Mouse (Mus musculus) heart, adult 2 months (tissue): Measurements from ENCODE around the gene Morn3. TPM values are rescaled to one million over a fixed set of nuclear protein-coding genes. Genes with fewer than 3 reads are reported as not detected.
A peak's percentile ranks its signal among the peaks of the same experiment; 100 is the strongest.

Source experiments
- DNase-seq, 2 experiments: peaks; one replicate each; pipeline ENCODE4 v3.0.0; 2021
- H3K27ac ChIP-seq: fragments of 200-600 bp; 2 replicates; pipeline ENCODE4 v1.8.1; 2022
- H3K27me3 ChIP-seq: fragments of 200-500 bp; 2 replicates; pipeline ENCODE4 v1.6.1; 2012; ENCODE audit warnings: mild to moderate bottlenecking, low read length, inconsistent platforms, mixed read lengths; ENCODE audit not compliant: control insufficient read depth, insufficient read depth
- H3K36me3 ChIP-seq: fragments of 200-500 bp; 2 replicates; pipeline ENCODE4 v1.6.1; 2012; ENCODE audit warnings: low read length, inconsistent platforms; ENCODE audit not compliant: control insufficient read depth, insufficient read depth
- H3K4me1 ChIP-seq: fragments of 200-500 bp; 2 replicates; pipeline ENCODE4 v1.6.1; 2011; ENCODE audit warnings: low read length; ENCODE audit not compliant: control insufficient read depth, insufficient read depth
- H3K4me3 ChIP-seq: fragments of 200-600 bp; 2 replicates; pipeline ENCODE4 v1.8.1; 2022
- H3K79me2 ChIP-seq: fragments of 200-500 bp; replicated peaks from 2 replicates; pipeline ENCODE4 v1.6.1; 2012; ENCODE audit warnings: mild to moderate bottlenecking, inconsistent platforms, low read length, moderate library complexity, mixed read lengths; ENCODE audit not compliant: control insufficient read depth, insufficient read depth
- H3K9ac ChIP-seq: fragments of 200-500 bp; 2 replicates; pipeline ENCODE4 v1.6.1; 2012; ENCODE audit warnings: low read depth, mild to moderate bottlenecking, control low read depth, inconsistent platforms, low read length, mixed read lengths
- CTCF ChIP-seq: fragments of 200-600 bp; IDR thresholded peaks from 2 replicates; pipeline ENCODE4 v1.8.1; 2022; ENCODE audit warnings: antibody characterized with exemption, mild to moderate bottlenecking, moderate library complexity
- EP300 ChIP-seq: fragments of 200-500 bp; IDR thresholded peaks from 2 replicates; pipeline ENCODE4 v1.6.1; 2011; ENCODE audit warnings: low read depth, low read length, control low read depth; ENCODE audit not compliant: insufficient read depth
- POLR2A ChIP-seq: fragments of 200-500 bp; IDR thresholded peaks from 2 replicates; pipeline ENCODE4 v1.6.1; 2011; ENCODE audit warnings: mild to moderate bottlenecking, low read depth, low read length, control low read depth; ENCODE audit not compliant: insufficient read depth
- WGBS: fragments of 180-500 bp; shearing (Covaris S2); methylation state at CpG from one replicate; pipeline ENCODE4 v1.1.7; 2018; 5-methylcytosine and 5-hydroxymethylcytosine counted together
- intact Hi-C: fragments of 180-260 bp; cut with DNase I; formaldehyde crosslinking; loops from one replicate; pipeline ENCODE4 v1.15.1; 2025
- polyA plus RNA-seq: library from polyadenylated mRNA; depleted of rRNA; stranded (reverse); fragments of >200 nt; gene quantifications from 2 replicates; pipeline ENCODE4 v1.2.3, GENCODE M21; 2012
- total RNA-seq, 2 experiments: library from RNA; stranded (reverse); gene quantifications; 2 replicates each; pipeline ENCODE4 v1.2.3; 2021

Morn3 gene
- total and polyA plus RNA-seq, 3 experiments = not detected

DNA sequence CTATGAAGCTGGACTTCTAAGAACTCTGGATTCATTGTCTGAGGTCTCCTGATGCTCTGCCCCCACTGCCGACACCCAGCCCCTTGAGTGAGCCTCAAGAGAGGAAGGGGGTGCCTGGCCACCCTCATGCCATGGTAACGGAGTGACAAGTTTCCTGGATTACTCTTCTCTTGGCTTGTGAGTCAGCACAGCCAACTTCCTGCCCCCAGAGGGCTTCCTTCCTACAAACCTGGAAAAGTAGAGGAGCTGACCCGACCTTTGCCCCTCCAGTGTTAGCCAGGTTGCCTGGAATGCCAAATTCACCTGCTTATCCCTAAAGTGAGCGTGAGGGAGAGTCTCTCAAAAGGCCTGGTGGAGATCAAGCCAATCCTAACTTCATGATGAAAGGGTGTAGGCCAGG is 29.3 kb downstream of the Morn3 start:
- no peaks in the 10 kb centered on the region for H3K27me3 ChIP-seq
- no peak overlapping the region for H3K4me3 ChIP-seq
- TF ChIP-seq CTCF (no peak), EP300 (no peak), POLR2A (0 out of 2 replicates have a peak, but pooled peaks have one; percentile 4)
- peak in 1 of 2 experiments; percentile 17 for DNase-seq
- intact Hi-C loops = no loop called here
- H3K79me2 ChIP-seq = no peaks in the 10 kb centered on the region; the same call in 1 of the 2 replicates
- 47% methylated on average over 4 of the region's 4 CpGs for WGBS
- no peak overlapping the region; the same call in 1 of the 2 replicates for H3K9ac ChIP-seq
- peaks cover 8% of the 10 kb centered on the region; the same call in 1 of the 2 replicates for H3K36me3 ChIP-seq
- H3K27ac ChIP-seq = no peak overlapping the region; the same call in 1 of the 2 replicates
- H3K4me1 ChIP-seq = peaks cover 27% of the 10 kb centered on the region

DNA sequence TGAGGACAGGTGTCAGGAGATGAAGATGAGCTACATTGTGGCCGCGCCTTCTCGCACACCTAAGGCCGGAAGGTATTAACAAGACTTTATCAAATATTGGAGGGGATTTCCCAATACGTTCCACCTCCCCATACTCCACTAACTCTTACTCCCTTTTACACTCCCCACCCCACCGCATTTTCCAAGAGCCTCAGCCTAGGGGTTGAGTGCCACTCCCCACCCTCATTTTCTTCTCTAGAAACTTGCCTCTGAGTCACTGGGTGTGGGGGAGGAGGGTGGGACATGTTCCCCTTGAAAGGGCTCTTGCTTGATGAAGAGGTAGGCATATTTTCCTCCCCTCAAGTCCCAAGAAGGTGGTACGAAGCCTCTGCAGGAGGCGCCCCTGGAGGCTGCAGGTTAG is 30.9 kb downstream of the Morn3 start:
- intact Hi-C loops = loop anchor here (1.0 to 2.0 kb wide), 2 partner anchors 25 to 27 kb away; partner anchors contain the start of gene Kdm2b

DNA sequence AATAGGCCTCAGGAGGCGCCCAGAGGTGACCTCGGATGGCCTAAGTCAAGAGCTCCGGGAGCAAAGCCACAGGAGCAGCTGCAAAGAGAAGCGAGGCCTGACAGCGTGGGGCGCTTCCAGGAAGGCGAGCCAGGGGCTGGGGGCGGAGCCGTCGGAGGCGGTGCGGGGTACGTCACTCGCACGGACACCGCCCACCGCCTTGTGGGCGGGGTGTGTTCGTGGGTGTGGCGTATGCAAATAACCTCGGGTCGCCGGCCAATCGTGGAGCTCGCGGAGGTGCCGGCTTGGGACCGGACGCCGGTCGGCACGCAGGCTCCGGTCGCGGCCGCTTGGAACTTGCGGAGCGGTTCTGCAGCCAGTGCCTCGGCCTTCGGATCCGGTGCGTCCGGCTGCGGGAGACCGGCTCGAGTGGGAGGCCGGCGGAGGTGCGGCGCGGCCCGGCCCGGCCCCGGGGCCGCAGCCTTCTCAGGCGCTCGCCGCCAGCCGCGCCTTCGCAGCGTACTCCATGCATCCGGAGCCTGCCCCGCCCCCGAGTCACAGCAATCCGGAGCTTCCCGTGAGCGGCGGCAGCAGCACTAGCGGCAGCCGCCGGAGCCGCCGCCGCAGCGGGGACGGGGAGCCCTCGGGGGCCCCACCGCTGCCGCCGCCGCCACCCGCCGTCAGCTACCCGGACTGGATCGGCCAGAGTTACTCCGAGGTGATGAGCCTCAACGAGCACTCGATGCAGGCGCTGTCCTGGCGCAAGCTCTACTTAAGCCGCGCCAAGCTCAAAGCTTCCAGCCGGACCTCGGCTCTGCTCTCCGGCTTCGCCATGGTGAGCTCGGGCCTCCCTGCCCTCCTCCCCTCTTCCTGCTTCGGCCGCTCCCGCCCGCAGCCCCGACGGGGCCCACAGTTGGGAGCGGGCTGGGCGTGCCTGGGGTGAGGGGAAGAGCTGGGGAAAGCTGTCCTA is 31.8 kb downstream of the Morn3 start, which contains the start of gene Orai1:
Gene Orai1, plus strand, starts transcription at position 322 of the 949 bp plus-strand sequence.
- intact Hi-C loops = loop anchor here (1.0 to 2.0 kb wide), 2 partner anchors 26 kb away; partner anchors contain the start of gene Kdm2b
- under 1% methylated on average over 106 of the region's 106 CpGs for WGBS
- Histone ChIP-seq H3K36me3 (peaks cover 6% of the 10 kb centered on the region; the same call in 1 of the 2 replicates), H3K4me3 (peak within 1 kb of the TSS; percentile 77), H3K27me3 (no peaks in the 10 kb centered on the region), H3K79me2 (no peaks in the 10 kb centered on the region), H3K9ac (peak within 1 kb of the TSS; percentile 88), H3K4me1 (peaks cover 27% of the 10 kb centered on the region), H3K27ac (peak within 1 kb of the TSS; percentile 97)
- peak; percentile 35 for TF ChIP-seq CTCF
- TF ChIP-seq EP300 = peak; percentile 46; the same call in 1 of the 2 replicates
- peak; percentile 84 for TF ChIP-seq POLR2A
- peak; percentile 99 for DNase-seq

More for the DNA sequence above, 30.9 kb downstream of the Morn3 start:
- Histone ChIP-seq H3K27ac (peak overlapping the region; percentile 97), H3K4me3 (peak overlapping the region; percentile 77), H3K79me2 (no peaks in the 10 kb centered on the region; the same call in 1 of the 2 replicates), H3K4me1 (peaks cover 27% of the 10 kb centered on the region), H3K36me3 (peaks cover 8% of the 10 kb centered on the region; the same call in 1 of the 2 replicates), H3K9ac (peak overlapping the region; percentile 88), H3K27me3 (no peaks in the 10 kb centered on the region)
- WGBS = 21% methylated on average over 8 of the region's 8 CpGs
- no peak for DNase-seq
- no peak for TF ChIP-seq EP300
- TF ChIP-seq POLR2A = no peak
- TF ChIP-seq CTCF = no peak

DNA sequence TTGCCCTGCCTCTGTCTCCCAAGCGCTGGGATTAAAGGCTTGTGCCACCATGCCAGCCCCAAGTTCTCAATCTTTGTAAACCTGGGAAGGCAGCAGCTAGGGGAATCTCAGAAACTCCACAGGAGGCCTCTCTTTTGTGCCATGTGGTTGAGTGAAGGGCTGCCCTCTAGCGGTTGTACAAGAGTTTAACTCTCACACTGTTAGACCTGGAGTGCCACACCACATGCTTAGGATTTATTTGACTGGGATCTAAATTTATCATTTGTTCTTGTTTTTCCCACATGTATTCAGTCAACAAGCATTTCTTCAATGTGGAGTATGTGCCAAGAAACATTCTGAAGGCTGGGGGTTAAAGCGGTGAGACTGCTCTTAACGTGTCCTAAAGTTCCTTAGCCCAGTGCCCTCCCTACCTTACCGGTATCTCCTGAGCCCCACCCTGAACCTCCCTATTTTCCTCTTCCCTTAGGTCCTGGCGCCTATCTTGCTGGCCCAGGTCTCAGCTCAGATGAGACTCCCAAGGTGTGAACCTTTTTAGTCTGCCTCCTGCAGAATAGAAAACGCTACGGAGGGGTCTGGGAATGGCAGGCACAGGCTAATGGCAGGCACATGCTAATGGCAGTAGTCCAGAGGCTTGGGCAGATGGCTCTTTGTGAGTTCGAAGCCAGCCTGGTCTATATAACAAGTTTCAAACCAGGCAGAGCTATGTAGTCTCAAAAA is 33.1 kb downstream of the Morn3 start:
- WGBS = 53% methylated on average over 9 of the region's 9 CpGs
- Histone ChIP-seq H3K27ac (peak overlapping the region; percentile 97), H3K27me3 (no peaks in the 10 kb centered on the region), H3K4me1 (peaks cover 22% of the 10 kb centered on the region), H3K79me2 (no peaks in the 10 kb centered on the region), H3K4me3 (no peak overlapping the region), H3K9ac (no peak overlapping the region), H3K36me3 (peaks cover 2% of the 10 kb centered on the region; the same call in 1 of the 2 replicates)
- DNase-seq = peak; percentile 64 to 68
- intact Hi-C loops = loop anchor here (1.0 to 2.0 kb wide), 3 partner anchors 27 to 45 kb away; no protein-coding TSS in a partner anchor
- TF ChIP-seq POLR2A (no peak), EP300 (no peak), CTCF (peak; percentile 89)

DNA sequence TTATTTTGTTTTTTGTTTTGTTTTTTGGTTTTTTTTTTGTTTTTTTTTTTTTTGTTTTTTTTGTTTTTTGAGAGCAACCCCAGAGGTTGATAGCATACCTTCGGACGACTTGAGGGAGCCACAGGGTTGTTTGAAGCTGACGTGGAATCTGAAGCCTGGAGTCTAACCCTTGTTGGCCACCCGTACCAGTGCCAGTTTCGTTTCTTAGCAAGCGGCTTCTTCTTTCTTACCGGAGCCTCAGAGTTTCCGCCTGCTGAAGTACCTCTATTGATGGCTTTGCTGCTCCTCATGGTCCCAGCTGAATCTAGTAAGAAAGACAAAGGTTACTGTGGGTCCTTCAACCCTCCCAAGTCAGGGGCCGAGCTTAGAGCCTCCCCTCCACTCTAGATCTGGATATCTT is 35.1 kb downstream of the Morn3 start:
- H3K36me3 ChIP-seq = 0 out of 2 replicates have a peak, but pooled peaks cover under 1% of the 10 kb centered on the region
- H3K4me3 ChIP-seq = no peak overlapping the region
- no peak overlapping the region for H3K9ac ChIP-seq
- intact Hi-C loops = loop anchor here (2.0 kb wide), 1 partner anchor 37 kb away; no protein-coding TSS in a partner anchor
- peaks cover 12% of the 10 kb centered on the region for H3K4me1 ChIP-seq
- WGBS = 92% methylated on average over 9 of the region's 9 CpGs
- H3K27ac ChIP-seq = no peak overlapping the region
- H3K79me2 ChIP-seq = no peaks in the 10 kb centered on the region
- H3K27me3 ChIP-seq = no peaks in the 10 kb centered on the region
- DNase-seq = no peak
- TF ChIP-seq CTCF (no peak), EP300 (no peak), POLR2A (no peak)
